Mouse (Mus musculus): ENCODE measurements around the gene F2r. TPM values are rescaled to one million over a fixed set of nuclear protein-coding genes. Genes with fewer than 3 reads are reported as not detected.

F2r gene
- polyA plus RNA-seq, 1 experiment from 2014 or later: 63.4 TPM

- ATAC-seq (ENCODE audit: low read depth): no peak
- no peaks in the 10 kb centered on the region for H3K27me3 ChIP-seq (replicated peaks; ENCODE audit: control insufficient read depth, insufficient read depth, low read length)
Measured at GRCm38 (mm10) chr13:95651870-95652668, 33.8 kb upstream of the F2r start.

GRCm38 (mm10) chr13:95649941-95650340 is 31.7 kb upstream of the F2r start:
- DNase-seq (ENCODE audit: low spot score) (no peak), ATAC-seq (ENCODE audit: low read depth) (no peak)
- no peaks in the 10 kb centered on the region for H3K4me1 ChIP-seq (ENCODE audit: control insufficient read depth, insufficient read depth, low read length)
- H3K27ac ChIP-seq (replicated peaks; ENCODE audit: low read depth, low read length): no peak overlapping the region
- H3K9ac ChIP-seq (ENCODE audit: low read depth, low read length): no peak overlapping the region
- 79% methylated on average over 3 of the region's 3 CpGs for WGBS
- H3K4me2 ChIP-seq (ENCODE audit: low read depth, low read length): no peak overlapping the region
- peaks cover 7% of the 10 kb centered on the region; the same call in 1 of the 2 replicates for H3K36me3 ChIP-seq (ENCODE audit: control insufficient read depth, insufficient read depth, low read length)
- H3K4me3 ChIP-seq (ENCODE audit: low read depth, low read length): no peak overlapping the region
- no peaks in the 10 kb centered on the region for H3K27me3 ChIP-seq (replicated peaks; ENCODE audit: control insufficient read depth, insufficient read depth, low read length)
- no peaks in the 10 kb centered on the region for H3K9me3 ChIP-seq (ENCODE audit: control insufficient read depth, low read length)

More at GRCm38 (mm10) chr13:95651870-95652668, 33.8 kb upstream of the F2r start:
- H3K4me1 ChIP-seq (ENCODE audit: control insufficient read depth, insufficient read depth, low read length): no peaks in the 10 kb centered on the region
- H3K4me3 ChIP-seq (ENCODE audit: low read depth, low read length): no peak overlapping the region
- 73% methylated on average over 7 of the region's 7 CpGs for WGBS
- no peak overlapping the region for H3K9ac ChIP-seq (ENCODE audit: low read depth, low read length)
- H3K27ac ChIP-seq (replicated peaks; ENCODE audit: low read depth, low read length): no peak overlapping the region
- DNase-seq (ENCODE audit: low spot score): no peak
- H3K9me3 ChIP-seq (ENCODE audit: control insufficient read depth, low read length): no peaks in the 10 kb centered on the region
- H3K4me2 ChIP-seq (ENCODE audit: low read depth, low read length): no peak overlapping the region
- no peaks in the 10 kb centered on the region for H3K36me3 ChIP-seq (ENCODE audit: control insufficient read depth, insufficient read depth, low read length)

- ATAC-seq (ENCODE audit: low read depth): no peak
- DNase-seq (ENCODE audit: low spot score): no peak
- no peaks in the 10 kb centered on the region for H3K9me3 ChIP-seq (ENCODE audit: control insufficient read depth, low read length)
Measured at GRCm38 (mm10) chr13:95647248-95647647, 29.0 kb upstream of the F2r start.

GRCm38 (mm10) chr13:95646687-95647111 is 28.4 kb upstream of the F2r start:
- no peaks in the 10 kb centered on the region for H3K9me3 ChIP-seq (ENCODE audit: control insufficient read depth, low read length)
- DNase-seq (ENCODE audit: low spot score): no peak
- 58% methylated on average over 9 of the region's 9 CpGs for WGBS
- H3K4me2 ChIP-seq (ENCODE audit: low read depth, low read length): no peak overlapping the region
- peaks cover 12% of the 10 kb centered on the region; the same call in 1 of the 2 replicates for H3K36me3 ChIP-seq (ENCODE audit: control insufficient read depth, insufficient read depth, low read length)
- no peaks in the 10 kb centered on the region for H3K27me3 ChIP-seq (replicated peaks; ENCODE audit: control insufficient read depth, insufficient read depth, low read length)
- no peak overlapping the region for H3K9ac ChIP-seq (ENCODE audit: low read depth, low read length)
- no peak overlapping the region for H3K27ac ChIP-seq (replicated peaks; ENCODE audit: low read depth, low read length)
- H3K4me1 ChIP-seq (ENCODE audit: control insufficient read depth, insufficient read depth, low read length): peaks cover 19% of the 10 kb centered on the region
- ATAC-seq (ENCODE audit: low read depth): no peak
- no peak overlapping the region for H3K4me3 ChIP-seq (ENCODE audit: low read depth, low read length)

More at GRCm38 (mm10) chr13:95647248-95647647, 29.0 kb upstream of the F2r start:
- H3K27me3 ChIP-seq (replicated peaks; ENCODE audit: control insufficient read depth, insufficient read depth, low read length): no peaks in the 10 kb centered on the region
- WGBS: 50% methylated on average over 4 of the region's 4 CpGs
- no peak overlapping the region for H3K9ac ChIP-seq (ENCODE audit: low read depth, low read length)
- H3K4me2 ChIP-seq (ENCODE audit: low read depth, low read length): no peak overlapping the region
- peaks cover 14% of the 10 kb centered on the region; the same call in 1 of the 2 replicates for H3K4me1 ChIP-seq (ENCODE audit: control insufficient read depth, insufficient read depth, low read length)
- H3K27ac ChIP-seq (replicated peaks; ENCODE audit: low read depth, low read length): no peak overlapping the region
- no peak overlapping the region for H3K4me3 ChIP-seq (ENCODE audit: low read depth, low read length)
- peaks cover 12% of the 10 kb centered on the region; the same call in 1 of the 2 replicates for H3K36me3 ChIP-seq (ENCODE audit: control insufficient read depth, insufficient read depth, low read length)

GRCm38 (mm10) chr13:95643740-95644139 is 25.5 kb upstream of the F2r start:
- Histone ChIP-seq H3K4me3 (ENCODE audit: low read depth, low read length) (no peak overlapping the region), H3K9ac (ENCODE audit: low read depth, low read length) (no peak overlapping the region), H3K27me3 (replicated peaks; ENCODE audit: control insufficient read depth, insufficient read depth, low read length) (no peaks in the 10 kb centered on the region), H3K36me3 (ENCODE audit: control insufficient read depth, insufficient read depth, low read length) (peaks cover 12% of the 10 kb centered on the region; the same call in 1 of the 2 replicates), H3K27ac (replicated peaks; ENCODE audit: low read depth, low read length) (peak overlapping the region; percentile 69), H3K4me1 (ENCODE audit: control insufficient read depth, insufficient read depth, low read length) (peaks cover 41% of the 10 kb centered on the region), H3K4me2 (ENCODE audit: low read depth, low read length) (no peak overlapping the region), H3K9me3 (ENCODE audit: control insufficient read depth, low read length) (no peaks in the 10 kb centered on the region)
- peak; percentile 75 for DNase-seq (ENCODE audit: low spot score)
- ATAC-seq (ENCODE audit: low read depth): 0 out of 2 replicates have a peak, but pooled peaks have one; percentile 14
- WGBS: 37% methylated on average over 7 of the region's 7 CpGs

GRCm38 (mm10) chr13:95641061-95641986 is 23.0 kb upstream of the F2r start:
- H3K9me3 ChIP-seq (ENCODE audit: control insufficient read depth, low read length): no peaks in the 10 kb centered on the region
- H3K27me3 ChIP-seq (replicated peaks; ENCODE audit: control insufficient read depth, insufficient read depth, low read length): no peaks in the 10 kb centered on the region
- H3K4me3 ChIP-seq (ENCODE audit: low read depth, low read length): no peak overlapping the region
- H3K4me1 ChIP-seq (ENCODE audit: control insufficient read depth, insufficient read depth, low read length): peaks cover 50% of the 10 kb centered on the region
- H3K4me2 ChIP-seq (ENCODE audit: low read depth, low read length): no peak overlapping the region
- ATAC-seq (ENCODE audit: low read depth): peak; percentile 56; the same call in 1 of the 2 replicates
- H3K36me3 ChIP-seq (ENCODE audit: control insufficient read depth, insufficient read depth, low read length): peaks cover 12% of the 10 kb centered on the region; the same call in 1 of the 2 replicates
- no peak overlapping the region for H3K9ac ChIP-seq (ENCODE audit: low read depth, low read length)
- DNase-seq (ENCODE audit: low spot score): peak; percentile 85
- peak overlapping the region; percentile 24; the same call in 1 of the 2 replicates for H3K27ac ChIP-seq (replicated peaks; ENCODE audit: low read depth, low read length)
- 60% methylated on average over 17 of the region's 17 CpGs for WGBS

DNA sequence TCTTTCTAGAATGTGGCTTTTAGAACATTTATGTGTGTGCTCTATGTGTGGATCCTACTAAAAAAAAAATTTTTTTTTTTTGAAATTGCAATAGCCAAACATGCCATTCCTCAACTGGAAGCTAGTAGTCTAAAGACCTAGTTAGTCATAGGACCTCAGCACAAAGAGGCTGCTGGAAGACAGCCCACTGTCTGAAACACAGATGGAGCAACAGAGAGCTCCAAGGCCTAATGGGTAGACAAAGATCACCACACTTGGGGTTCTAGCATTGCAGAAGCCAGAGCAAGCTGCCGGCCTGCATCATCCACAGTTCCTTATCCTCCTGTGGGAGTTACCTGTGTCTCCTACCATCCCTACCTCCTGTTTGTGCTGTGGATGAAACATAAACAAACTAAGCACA is 22.1 kb upstream of the F2r start:
- Histone ChIP-seq H3K4me2 (ENCODE audit: low read depth, low read length) (no peak overlapping the region), H3K27me3 (replicated peaks; ENCODE audit: control insufficient read depth, insufficient read depth, low read length) (no peaks in the 10 kb centered on the region), H3K9ac (ENCODE audit: low read depth, low read length) (no peak overlapping the region), H3K9me3 (ENCODE audit: control insufficient read depth, low read length) (no peaks in the 10 kb centered on the region), H3K27ac (replicated peaks; ENCODE audit: low read depth, low read length) (no peak overlapping the region), H3K4me1 (ENCODE audit: control insufficient read depth, insufficient read depth, low read length) (peaks cover 50% of the 10 kb centered on the region), H3K4me3 (ENCODE audit: low read depth, low read length) (no peak overlapping the region), H3K36me3 (ENCODE audit: control insufficient read depth, insufficient read depth, low read length) (0 out of 2 replicates have a peak, but pooled peaks cover 6% of the 10 kb centered on the region)
- DNase-seq (ENCODE audit: low spot score): no peak
- ATAC-seq (ENCODE audit: low read depth): no peak
- WGBS: 89% methylated on average over 1 of the region's 1 CpGs
